Mouse (Mus musculus) heart, embryonic 14.5 days (tissue): Measurements from ENCODE around the gene Pacsin3. TPM values are rescaled to one million over a fixed set of nuclear protein-coding genes. Genes with fewer than 3 reads are reported as not detected.

Source experiments
- ATAC-seq: fragments of 200-750 bp; cut with Nextera tagmentation; 2 replicates; pipeline ENCODE4 v1.8.0; 2017; ENCODE audit warnings: low read depth, moderate TSS enrichment; ENCODE audit not compliant: insufficient number of reproducible peaks, insufficient read depth, low FRiP score
- H3K27ac ChIP-seq, 2 experiments: fragments of 200-500 bp in 1 of 2; fragments of 300-500 bp in 1 of 2; sonication (generic) in 1 of 2; replicated peaks in 1 of 2; 2 replicates each; pipeline ENCODE4 v1.5.1; 2012 to 2014; ENCODE audit warnings: low read depth in 2 of 2, low read length in 2 of 2, control low read depth in 1 of 2, mild to moderate bottlenecking in 1 of 2, mixed read lengths in 1 of 2; ENCODE audit not compliant: control insufficient read depth in 1 of 2, insufficient read depth in 1 of 2
- H3K27me3 ChIP-seq: fragments of 300-500 bp; sonication (generic); 2 replicates; pipeline ENCODE4 v1.6.1; 2014; ENCODE audit warnings: mild to moderate bottlenecking, low read length, control low read depth; ENCODE audit not compliant: control insufficient read depth, insufficient read depth
- H3K36me3 ChIP-seq: fragments of 300-500 bp; sonication (generic); 2 replicates; pipeline ENCODE4 v1.6.1; 2014; ENCODE audit warnings: mild to moderate bottlenecking, control low read depth, low read length, mixed read lengths; ENCODE audit not compliant: control insufficient read depth, insufficient read depth
- H3K4me1 ChIP-seq, 2 experiments: fragments of 200-500 bp in 1 of 2; fragments of 300-500 bp in 1 of 2; sonication (generic) in 1 of 2; 2 replicates each; pipeline ENCODE4 v1.6.1; 2012 to 2014; ENCODE audit warnings: low read length in 2 of 2, control low read depth in 1 of 2, mixed read lengths in 1 of 2; ENCODE audit not compliant: control insufficient read depth in 2 of 2, insufficient read depth in 2 of 2
- H3K4me2 ChIP-seq: fragments of 300-500 bp; sonication (generic); 2 replicates; pipeline ENCODE4 v1.6.1; 2014; ENCODE audit warnings: mild to moderate bottlenecking, low read length
- H3K4me3 ChIP-seq, 2 experiments: fragments of 200-500 bp in 1 of 2; fragments of 300-500 bp in 1 of 2; sonication (generic) in 1 of 2; 2 replicates each; pipeline ENCODE4 v1.5.1; 2012 to 2014; ENCODE audit warnings: low read length in 2 of 2, mild to moderate bottlenecking in 2 of 2, control low read depth in 1 of 2, low read depth in 1 of 2, moderate library complexity in 1 of 2; ENCODE audit not compliant: control insufficient read depth in 1 of 2, insufficient read depth in 1 of 2
- H3K9ac ChIP-seq: fragments of 300-500 bp; sonication (generic); 2 replicates; pipeline ENCODE4 v1.6.1; 2014; ENCODE audit warnings: mild to moderate bottlenecking, low read length
- H3K9me3 ChIP-seq: fragments of 300-500 bp; sonication (generic); 2 replicates; pipeline ENCODE4 v1.6.1; 2016; ENCODE audit warnings: low read length, control low read depth; ENCODE audit not compliant: control insufficient read depth
- WGBS: fragments of 180-500 bp; shearing (Covaris S2); extraction: QIAGEN DNeasy Blood & Tissue Kit; methylation state at CpG from one replicate; pipeline ENCODE4 v1.1.7; 2014; 5-methylcytosine and 5-hydroxymethylcytosine counted together
- polyA plus RNA-seq: library from polyadenylated mRNA; unstranded; fragments of >200 nt; fragmentation: Nextera tagmentation; extraction: Ambion mirVana; gene quantifications from 2 replicates; pipeline ENCODE4 v1.2.1, GENCODE M21; 2014

The Pacsin3 gene
- polyA plus RNA-seq, 1 experiment from 2014 or later = 39.6 TPM

DNA sequence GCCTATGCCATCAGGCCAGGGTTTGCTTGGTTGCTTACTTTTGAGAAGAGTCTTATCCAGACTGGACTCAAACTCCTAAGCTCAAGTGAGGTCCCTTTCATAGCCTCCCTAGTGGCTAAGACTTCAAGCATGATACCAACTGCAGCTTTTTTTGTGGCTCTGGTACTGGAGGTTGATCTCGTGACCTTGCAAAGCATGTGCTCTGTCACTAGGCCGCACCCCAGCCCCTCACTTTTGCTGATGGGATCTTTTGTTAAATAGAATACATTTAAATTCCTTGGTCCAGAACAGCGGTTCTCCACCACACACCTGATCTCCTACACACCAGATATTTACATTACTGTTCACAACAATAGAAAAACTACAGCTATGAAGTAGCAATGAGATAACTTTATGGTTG, 38.5 kb downstream of the Pacsin3 start:
- no peak for ATAC-seq
- Histone ChIP-seq H3K4me2 (no peak overlapping the region), H3K36me3 (no peaks in the 10 kb centered on the region), H3K4me1 (peaks cover 5 to 6% of the 10 kb centered on the region in 2 experiments; a peak in 3 of 4 replicates), H3K4me3 (no peak overlapping the region), H3K9ac (no peak overlapping the region), H3K27me3 (no peaks in the 10 kb centered on the region), H3K9me3 (no peaks in the 10 kb centered on the region), H3K27ac (no peak overlapping the region)
- 82% methylated on average over 3 of the region's 3 CpGs for WGBS

DNA sequence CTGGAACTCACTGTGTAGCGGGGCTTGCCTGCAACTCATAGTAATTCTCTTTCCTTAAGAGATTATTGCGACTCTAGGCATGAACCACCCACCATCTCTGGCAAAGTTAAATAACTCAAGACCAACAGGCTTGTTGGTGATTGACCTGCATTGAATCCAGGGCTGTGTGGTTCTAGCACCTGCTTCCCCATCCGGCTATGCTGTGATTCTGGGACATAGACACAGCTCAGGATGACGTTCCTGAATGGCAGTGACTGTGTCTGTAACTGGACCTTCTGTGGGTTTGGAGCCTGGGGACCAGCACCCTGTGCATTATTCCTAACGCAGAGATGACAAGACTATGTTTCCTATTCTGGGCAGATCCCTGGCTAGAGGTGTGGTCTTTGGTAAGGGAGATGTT, 40.1 kb downstream of the Pacsin3 start:
- no peak overlapping the region for H3K27ac ChIP-seq
- no peak overlapping the region for H3K9ac ChIP-seq
- WGBS = 82% methylated on average over 5 of the region's 5 CpGs
- H3K27me3 ChIP-seq = no peaks in the 10 kb centered on the region
- no peaks in the 10 kb centered on the region for H3K36me3 ChIP-seq
- no peak for ATAC-seq
- H3K4me1 ChIP-seq = peaks cover 8 to 10% of the 10 kb centered on the region in 2 experiments
- H3K4me3 ChIP-seq = no peak overlapping the region
- no peaks in the 10 kb centered on the region for H3K9me3 ChIP-seq
- H3K4me2 ChIP-seq = no peak overlapping the region

DNA sequence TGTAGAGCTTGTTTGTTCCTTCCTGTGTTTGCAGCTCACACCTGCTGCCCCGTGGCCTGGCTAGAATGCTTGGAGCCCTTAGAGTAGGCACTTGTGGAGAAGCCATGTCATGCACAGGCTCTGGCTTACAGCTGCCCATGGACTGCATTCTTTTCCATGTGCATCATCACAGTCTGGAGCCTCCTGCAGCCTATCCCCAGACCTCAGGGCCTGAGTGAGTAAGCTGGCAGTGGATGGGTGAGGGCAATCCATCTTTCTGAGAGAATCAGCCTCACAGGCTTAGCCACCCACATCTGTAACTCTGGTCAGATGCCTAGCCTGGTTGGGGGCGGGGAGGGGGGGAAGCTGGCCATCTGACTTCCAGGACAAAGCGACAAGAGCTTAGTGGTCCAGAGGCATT, 43.4 kb downstream of the Pacsin3 start:
- Histone ChIP-seq H3K4me3 (no peak overlapping the region), H3K9ac (no peak overlapping the region), H3K36me3 (no peaks in the 10 kb centered on the region), H3K27me3 (no peaks in the 10 kb centered on the region), H3K4me2 (no peak overlapping the region), H3K9me3 (no peaks in the 10 kb centered on the region), H3K27ac (peak overlapping the region; percentile 61), H3K4me1 (peaks cover 6 to 17% of the 10 kb centered on the region in 2 experiments)
- peak; percentile 84 for ATAC-seq
- 22% methylated on average over 3 of the region's 3 CpGs for whole genome bisulfite sequencing

DNA sequence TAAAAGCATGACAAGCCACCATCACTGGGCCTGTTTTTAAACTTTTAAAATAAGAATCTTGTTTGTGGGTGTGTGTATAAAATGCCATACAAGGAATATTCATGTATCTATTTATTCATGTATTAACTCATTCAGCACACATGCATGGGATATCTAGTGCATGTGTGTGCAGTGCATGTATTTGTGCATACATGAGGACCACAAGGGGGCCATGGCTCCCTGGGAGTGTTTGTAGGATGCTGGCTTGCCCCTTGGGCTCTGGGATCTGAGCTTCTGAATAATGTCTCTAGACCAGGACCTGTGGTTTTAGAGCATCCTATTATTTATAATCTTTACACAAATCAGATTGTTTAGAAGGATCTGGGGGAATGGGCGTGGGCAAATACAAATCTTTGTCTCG, 45.0 kb downstream of the Pacsin3 start:
- no peaks in the 10 kb centered on the region for H3K9me3 ChIP-seq
- H3K27me3 ChIP-seq = no peaks in the 10 kb centered on the region
- no peaks in the 10 kb centered on the region for H3K36me3 ChIP-seq
- ATAC-seq = no peak
- H3K4me1 ChIP-seq = peaks cover 6 to 17% of the 10 kb centered on the region in 2 experiments
- H3K4me2 ChIP-seq = no peak overlapping the region
- WGBS = 95% methylated on average over 2 of the region's 2 CpGs
- H3K9ac ChIP-seq = no peak overlapping the region
- H3K4me3 ChIP-seq = no peak overlapping the region
- no peak overlapping the region for H3K27ac ChIP-seq

DNA sequence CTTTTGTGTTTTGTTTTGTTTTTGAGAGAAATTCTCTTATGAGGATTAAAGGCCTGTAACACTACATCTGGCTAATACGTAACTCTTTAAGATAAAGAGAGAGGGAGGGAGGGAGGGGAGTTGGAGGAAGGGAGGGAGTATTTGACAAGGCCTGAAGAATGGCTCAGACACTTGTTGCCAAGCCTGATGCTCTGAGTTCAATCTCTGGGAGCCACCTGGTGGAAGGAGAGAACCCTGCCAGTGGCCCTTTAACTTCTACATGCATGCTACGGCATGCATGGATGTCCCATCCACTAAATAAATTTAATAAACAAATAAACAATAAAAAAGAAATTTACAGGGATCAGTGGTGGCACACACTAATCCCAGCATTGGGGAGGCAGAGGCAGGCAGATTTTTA, 46.1 kb downstream of the Pacsin3 start:
- WGBS = 76% methylated on average over 2 of the region's 2 CpGs
- Histone ChIP-seq H3K27me3 (no peaks in the 10 kb centered on the region), H3K27ac (no peak overlapping the region), H3K36me3 (no peaks in the 10 kb centered on the region), H3K4me3 (no peak overlapping the region), H3K9me3 (no peaks in the 10 kb centered on the region), H3K4me1 (peaks cover 6 to 17% of the 10 kb centered on the region in 2 experiments), H3K9ac (no peak overlapping the region), H3K4me2 (no peak overlapping the region)
- ATAC-seq = no peak

DNA sequence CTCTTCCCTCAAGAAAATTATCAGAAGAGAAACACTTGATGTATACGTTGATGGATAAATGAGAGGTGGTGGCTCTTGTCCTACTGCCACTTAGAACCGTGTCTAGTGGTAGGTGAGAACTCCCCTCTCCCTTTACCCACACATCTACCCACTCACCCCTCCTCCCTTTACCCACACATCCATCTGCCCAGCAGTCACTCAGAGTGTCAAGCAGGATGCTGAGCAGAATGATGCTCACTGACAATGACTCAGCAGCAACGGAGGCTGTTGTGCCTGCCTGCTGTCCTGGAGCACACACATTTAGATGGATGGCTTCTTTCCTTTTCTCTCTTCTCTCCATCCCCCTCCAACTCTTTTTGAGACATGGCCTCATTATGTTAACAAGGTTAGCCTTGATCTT, 47.1 kb downstream of the Pacsin3 start:
- Histone ChIP-seq H3K27me3 (no peaks in the 10 kb centered on the region), H3K4me2 (no peak overlapping the region), H3K36me3 (no peaks in the 10 kb centered on the region), H3K4me3 (no peak overlapping the region), H3K9ac (no peak overlapping the region), H3K9me3 (no peaks in the 10 kb centered on the region), H3K27ac (no peak overlapping the region), H3K4me1 (peaks cover 6 to 17% of the 10 kb centered on the region in 2 experiments)
- WGBS = 31% methylated on average over 3 of the region's 3 CpGs
- ATAC-seq = no peak

DNA sequence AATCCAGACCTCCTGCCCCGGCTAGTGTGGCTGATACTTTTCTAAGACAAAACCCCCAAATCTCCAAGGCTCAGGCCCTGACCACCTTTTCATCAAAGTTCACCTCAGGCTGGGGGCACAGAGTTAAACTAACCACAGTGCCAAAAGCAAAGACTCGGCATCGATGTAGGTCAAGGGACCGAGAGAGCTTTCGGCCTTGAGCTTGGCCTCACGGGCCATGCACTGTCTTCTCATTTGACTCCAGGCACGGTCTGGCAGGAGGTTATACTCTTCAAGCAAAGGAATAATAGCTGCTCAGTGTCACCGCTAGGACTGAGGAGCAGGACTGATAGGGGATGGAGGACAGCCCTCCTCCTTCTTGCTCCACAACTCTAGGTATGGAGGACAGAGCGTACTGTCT, 50.2 kb downstream of the Pacsin3 start:
- no peak for ATAC-seq
- no peaks in the 10 kb centered on the region for H3K9me3 ChIP-seq
- H3K36me3 ChIP-seq = no peaks in the 10 kb centered on the region
- no peak overlapping the region for H3K9ac ChIP-seq
- no peak overlapping the region for H3K4me2 ChIP-seq
- H3K27me3 ChIP-seq = no peaks in the 10 kb centered on the region
- peaks cover 0 to 11% of the 10 kb centered on the region in 2 experiments; a peak in 1 of 4 replicates for H3K4me1 ChIP-seq
- no peak overlapping the region for H3K4me3 ChIP-seq
- 90% methylated on average over 9 of the region's 9 CpGs for WGBS
- no peak overlapping the region for H3K27ac ChIP-seq

DNA sequence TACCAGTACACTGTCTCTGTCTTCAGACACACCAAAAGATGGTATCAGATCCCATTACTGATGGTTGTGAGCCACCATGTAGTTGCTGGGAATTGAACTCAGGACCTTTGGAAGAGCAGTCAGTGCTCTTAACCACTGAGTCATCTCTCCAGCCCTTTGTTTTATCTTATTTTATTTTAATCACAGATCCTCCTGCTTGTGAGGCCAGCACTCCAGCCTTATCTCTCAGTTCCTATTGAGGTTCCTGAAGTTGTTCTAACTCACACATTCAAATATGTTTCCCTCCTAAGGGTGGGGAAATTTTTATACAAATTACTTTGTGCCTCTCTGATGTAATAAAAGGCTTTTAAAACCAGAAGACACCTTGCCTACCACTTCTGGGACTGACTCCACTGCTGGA, 50.8 kb downstream of the Pacsin3 start:
- Histone ChIP-seq H3K36me3 (no peaks in the 10 kb centered on the region), H3K4me3 (no peak overlapping the region), H3K27me3 (no peaks in the 10 kb centered on the region), H3K4me1 (peaks cover 0 to 11% of the 10 kb centered on the region in 2 experiments; a peak in 1 of 4 replicates), H3K27ac (no peak overlapping the region), H3K4me2 (no peak overlapping the region), H3K9ac (no peak overlapping the region), H3K9me3 (no peaks in the 10 kb centered on the region)
- no peak for ATAC-seq
